Mouse (Mus musculus): ENCODE measurements around the gene Cacna1b. TPM values are rescaled to one million over a fixed set of nuclear protein-coding genes. Genes with fewer than 3 reads are reported as not detected.

Cacna1b gene
- total and polyA plus RNA-seq, 2 experiments from 2014 or later, result 0.31 TPM; not detected in 1

DNA sequence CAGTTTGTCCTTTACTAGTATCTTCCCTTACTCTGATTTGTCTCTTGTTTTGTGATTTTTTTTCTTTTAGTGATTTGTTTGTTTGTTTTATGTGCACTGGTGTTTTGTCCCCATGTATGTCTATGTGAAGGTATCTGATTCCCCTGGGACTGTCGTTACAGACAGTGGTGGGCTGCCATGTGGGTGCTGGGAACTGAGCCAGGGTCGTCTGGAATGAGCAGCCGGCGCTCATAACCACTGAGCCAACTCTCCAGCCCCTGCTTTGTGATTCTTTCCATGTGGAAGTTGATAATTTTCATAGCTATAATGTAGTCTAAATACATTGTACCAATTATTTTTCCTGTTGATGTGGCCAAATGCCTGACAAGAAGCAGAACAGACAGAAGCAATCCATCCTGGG lies 7.9 kb upstream of the Cacna1b start:
- H3K4me1 ChIP-seq (ENCODE audit: control insufficient read depth, insufficient read depth), result no peaks in the 10 kb centered on the region
- H3K27ac ChIP-seq (ENCODE audit: low read depth), result no peak overlapping the region
- no peak overlapping the region for H3K4me3 ChIP-seq (ENCODE audit: low read depth, low read length)
- no peak for TF ChIP-seq CTCF (IDR thresholded peaks at IDR 0.05; ENCODE audit: low read depth)
- TF ChIP-seq EP300 (IDR thresholded peaks at IDR 0.05; ENCODE audit: low read depth), result no peak
- no peaks in the 10 kb centered on the region for H3K27me3 ChIP-seq (ENCODE audit: control insufficient read depth, insufficient read depth, low read length)
- no peak for DNase-seq (ENCODE audit: low spot score)
- no peaks in the 10 kb centered on the region for H3K9me3 ChIP-seq (replicated peaks; ENCODE audit: control insufficient read depth, low read length)
- no peak overlapping the region for H3K4me2 ChIP-seq (ENCODE audit: low read depth, low read length)
- H3K36me3 ChIP-seq (replicated peaks; ENCODE audit: control insufficient read depth, insufficient read depth, low read length), result no peaks in the 10 kb centered on the region
- ATAC-seq (ENCODE audit: insufficient read depth, low read depth), result no peak
- 60% methylated on average over 4 of the region's 4 CpGs for WGBS
- H3K9ac ChIP-seq (replicated peaks; ENCODE audit: low read depth, low read length), result no peak overlapping the region

DNA sequence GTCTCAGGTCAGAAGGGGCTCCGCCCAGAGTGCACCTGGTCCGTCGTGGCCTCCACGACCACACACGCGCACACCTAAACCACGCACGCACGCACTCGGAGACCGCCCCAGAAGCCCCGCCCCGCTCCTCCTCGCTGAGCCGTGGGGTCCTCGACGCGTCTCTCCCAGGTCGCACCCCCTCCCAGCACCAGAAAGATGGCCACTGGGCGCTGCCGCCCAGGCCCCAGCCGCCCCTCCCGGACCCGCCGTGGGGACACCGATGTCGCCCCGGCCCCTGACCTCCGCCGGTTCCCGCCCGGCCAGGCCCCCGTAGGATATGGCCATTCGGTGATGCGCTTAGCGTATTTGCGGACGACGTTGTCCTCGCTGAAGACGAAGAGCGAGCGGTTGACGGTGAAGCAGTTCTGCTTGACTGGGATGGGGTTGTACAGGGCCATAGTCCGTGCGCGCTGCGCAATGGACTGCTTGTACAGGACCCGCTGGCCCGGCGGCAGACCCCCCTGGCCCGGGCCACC lies 449 bp downstream of the Cacna1b start:
- TF ChIP-seq CTCF (IDR thresholded peaks at IDR 0.05; ENCODE audit: low read depth) (no peak), EP300 (IDR thresholded peaks at IDR 0.05; ENCODE audit: low read depth) (no peak)
- Histone ChIP-seq H3K27me3 (ENCODE audit: control insufficient read depth, insufficient read depth, low read length) (peaks cover 39% of the 10 kb centered on the region), H3K9me3 (replicated peaks; ENCODE audit: control insufficient read depth, low read length) (no peaks in the 10 kb centered on the region), H3K4me2 (ENCODE audit: low read depth, low read length) (peak overlapping the region; percentile 86), H3K9ac (replicated peaks; ENCODE audit: low read depth, low read length) (no peak overlapping the region), H3K27ac (ENCODE audit: low read depth) (no peak overlapping the region), H3K4me3 (ENCODE audit: low read depth, low read length) (peak overlapping the region; percentile 54), H3K4me1 (ENCODE audit: control insufficient read depth, insufficient read depth) (peaks cover 16% of the 10 kb centered on the region), H3K36me3 (replicated peaks; ENCODE audit: control insufficient read depth, insufficient read depth, low read length) (no peaks in the 10 kb centered on the region)
- DNase-seq (ENCODE audit: low spot score) (no peak), ATAC-seq (ENCODE audit: insufficient read depth, low read depth) (peak; percentile 16; the same call in 1 of the 2 replicates)
- under 1% methylated on average over 46 of the region's 52 CpGs for WGBS

DNA sequence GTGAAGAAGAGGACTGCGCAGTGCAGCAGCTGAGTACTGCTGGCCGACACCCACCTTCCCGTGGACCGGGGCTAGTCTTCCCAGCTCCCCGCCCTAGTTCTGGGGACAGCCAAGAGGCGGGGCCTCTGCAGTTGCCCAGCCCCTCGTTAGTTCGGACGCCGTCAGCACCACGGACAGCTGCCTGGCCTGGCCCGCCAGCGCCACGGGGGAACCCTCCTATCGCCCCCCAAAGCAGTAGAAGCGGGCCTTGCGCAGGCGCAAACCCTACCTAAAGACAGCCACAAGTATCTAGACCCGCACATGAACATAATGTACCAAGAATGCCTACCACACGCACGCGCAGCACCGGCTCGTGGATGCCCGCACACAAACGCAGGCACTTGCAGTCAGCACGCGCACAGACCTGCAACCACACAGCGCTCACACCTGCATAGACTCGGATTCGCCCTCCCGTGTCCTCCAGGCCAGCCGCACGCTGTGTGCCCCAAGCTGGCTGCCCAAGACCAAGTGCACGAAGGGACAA lies 968 bp downstream of the Cacna1b start:
- H3K9ac ChIP-seq (replicated peaks; ENCODE audit: low read depth, low read length), result no peak overlapping the region
- ATAC-seq (ENCODE audit: insufficient read depth, low read depth) (peak; percentile 63), DNase-seq (ENCODE audit: low spot score) (peak; percentile 57)
- H3K4me1 ChIP-seq (ENCODE audit: control insufficient read depth, insufficient read depth), result peaks cover 16% of the 10 kb centered on the region
- TF ChIP-seq EP300 (IDR thresholded peaks at IDR 0.05; ENCODE audit: low read depth), result no peak
- TF ChIP-seq CTCF (IDR thresholded peaks at IDR 0.05; ENCODE audit: low read depth), result no peak
- WGBS, result 1% methylated on average over 35 of the region's 35 CpGs
- no peaks in the 10 kb centered on the region for H3K36me3 ChIP-seq (replicated peaks; ENCODE audit: control insufficient read depth, insufficient read depth, low read length)
- peak overlapping the region; percentile 54 for H3K4me3 ChIP-seq (ENCODE audit: low read depth, low read length)
- H3K27me3 ChIP-seq (ENCODE audit: control insufficient read depth, insufficient read depth, low read length), result peaks cover 39% of the 10 kb centered on the region
- H3K4me2 ChIP-seq (ENCODE audit: low read depth, low read length), result peak overlapping the region; percentile 86
- H3K9me3 ChIP-seq (replicated peaks; ENCODE audit: control insufficient read depth, low read length), result no peaks in the 10 kb centered on the region
- no peak overlapping the region for H3K27ac ChIP-seq (ENCODE audit: low read depth)

DNA sequence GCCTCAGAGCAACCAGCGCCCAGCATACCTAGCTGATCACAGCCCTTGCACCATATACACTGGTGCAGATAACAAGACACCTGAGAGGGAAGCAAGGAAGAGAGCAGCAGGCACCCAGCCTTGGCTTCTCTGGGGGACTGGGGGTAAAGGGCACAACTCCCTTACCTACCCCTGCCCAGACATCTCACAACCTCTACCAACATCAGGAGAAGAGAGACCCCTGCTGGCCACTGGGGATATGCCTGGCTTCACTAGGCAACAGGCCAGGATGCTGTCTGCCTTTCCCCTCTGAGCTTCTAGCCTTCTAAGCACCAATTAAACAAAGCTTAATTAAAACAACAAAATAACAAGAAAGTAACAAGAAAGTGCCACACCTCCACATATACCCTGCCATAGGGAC lies 7.7 kb downstream of the Cacna1b start:
- Histone ChIP-seq H3K27me3 (ENCODE audit: control insufficient read depth, insufficient read depth, low read length) (0 out of 2 replicates have a peak, but pooled peaks cover under 1% of the 10 kb centered on the region), H3K4me1 (ENCODE audit: control insufficient read depth, insufficient read depth) (no peaks in the 10 kb centered on the region), H3K4me2 (ENCODE audit: low read depth, low read length) (no peak overlapping the region), H3K27ac (ENCODE audit: low read depth) (no peak overlapping the region), H3K36me3 (replicated peaks; ENCODE audit: control insufficient read depth, insufficient read depth, low read length) (no peaks in the 10 kb centered on the region), H3K9ac (replicated peaks; ENCODE audit: low read depth, low read length) (no peak overlapping the region), H3K4me3 (ENCODE audit: low read depth, low read length) (no peak overlapping the region), H3K9me3 (replicated peaks; ENCODE audit: control insufficient read depth, low read length) (no peaks in the 10 kb centered on the region)
- peak; percentile 58 for DNase-seq (ENCODE audit: low spot score)
- WGBS, result 85% methylated on average over 1 of the region's 1 CpGs
- no peak for ATAC-seq (ENCODE audit: insufficient read depth, low read depth)
- peak; percentile 64 for TF ChIP-seq CTCF (IDR thresholded peaks at IDR 0.05; ENCODE audit: low read depth)
- no peak for TF ChIP-seq EP300 (IDR thresholded peaks at IDR 0.05; ENCODE audit: low read depth)

DNA sequence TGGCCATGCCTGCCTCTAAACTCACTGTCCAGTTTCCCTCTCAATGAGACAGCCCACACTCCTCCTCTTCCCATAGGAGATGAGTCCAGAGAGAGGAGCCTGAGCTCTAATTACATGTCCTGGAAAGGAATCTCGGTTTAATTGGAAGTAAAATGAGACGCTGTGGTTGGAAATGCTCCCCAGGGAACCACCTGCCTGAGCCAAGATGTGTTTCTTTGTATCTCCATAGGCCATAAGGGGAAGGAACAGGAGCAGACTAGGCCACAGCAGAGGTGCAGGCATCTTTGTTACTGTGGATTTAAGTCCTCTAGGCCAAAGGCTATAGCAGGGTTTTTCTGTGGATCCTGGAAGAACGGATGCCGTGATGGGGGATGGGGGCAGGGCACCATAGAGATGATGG lies 10.4 kb downstream of the Cacna1b start:
- H3K9ac ChIP-seq (replicated peaks; ENCODE audit: low read depth, low read length), result no peak overlapping the region
- H3K4me2 ChIP-seq (ENCODE audit: low read depth, low read length), result no peak overlapping the region
- ATAC-seq (ENCODE audit: insufficient read depth, low read depth) (no peak), DNase-seq (ENCODE audit: low spot score) (no peak)
- no peaks in the 10 kb centered on the region for H3K27me3 ChIP-seq (ENCODE audit: control insufficient read depth, insufficient read depth, low read length)
- no peaks in the 10 kb centered on the region for H3K36me3 ChIP-seq (replicated peaks; ENCODE audit: control insufficient read depth, insufficient read depth, low read length)
- H3K9me3 ChIP-seq (replicated peaks; ENCODE audit: control insufficient read depth, low read length), result no peaks in the 10 kb centered on the region
- 67% methylated on average over 4 of the region's 4 CpGs for WGBS
- TF ChIP-seq CTCF (IDR thresholded peaks at IDR 0.05; ENCODE audit: low read depth), result no peak
- no peak for TF ChIP-seq EP300 (IDR thresholded peaks at IDR 0.05; ENCODE audit: low read depth)
- H3K4me1 ChIP-seq (ENCODE audit: control insufficient read depth, insufficient read depth), result no peaks in the 10 kb centered on the region
- H3K4me3 ChIP-seq (ENCODE audit: low read depth, low read length), result no peak overlapping the region
- H3K27ac ChIP-seq (ENCODE audit: low read depth), result no peak overlapping the region

GRCm38 (mm10) chr2:24750051-24750450 lies 12.9 kb downstream of the Cacna1b start:
- no peak for ATAC-seq (ENCODE audit: insufficient read depth, low read depth)
- H3K36me3 ChIP-seq (replicated peaks; ENCODE audit: control insufficient read depth, insufficient read depth, low read length), result no peaks in the 10 kb centered on the region
- DNase-seq (ENCODE audit: low spot score), result no peak
- H3K4me2 ChIP-seq (ENCODE audit: low read depth, low read length), result no peak overlapping the region
- H3K4me3 ChIP-seq (ENCODE audit: low read depth, low read length), result no peak overlapping the region
- H3K27ac ChIP-seq (ENCODE audit: low read depth), result no peak overlapping the region
- WGBS, result 50% methylated on average over 3 of the region's 3 CpGs
- H3K9me3 ChIP-seq (replicated peaks; ENCODE audit: control insufficient read depth, low read length), result no peaks in the 10 kb centered on the region
- H3K27me3 ChIP-seq (ENCODE audit: control insufficient read depth, insufficient read depth, low read length), result no peaks in the 10 kb centered on the region
- H3K9ac ChIP-seq (replicated peaks; ENCODE audit: low read depth, low read length), result no peak overlapping the region
- no peaks in the 10 kb centered on the region for H3K4me1 ChIP-seq (ENCODE audit: control insufficient read depth, insufficient read depth)
- no peak for TF ChIP-seq EP300 (IDR thresholded peaks at IDR 0.05; ENCODE audit: low read depth)
- no peak for TF ChIP-seq CTCF (IDR thresholded peaks at IDR 0.05; ENCODE audit: low read depth)

All from heart, postnatal 0 days (tissue).